Mouse (Mus musculus) ES-E14 (cell line): Measurements from ENCODE around the gene Mroh9. TPM values are rescaled to one million over a fixed set of nuclear protein-coding genes. Genes with fewer than 3 reads are reported as not detected.

Experiments
- DNase-seq: peaks from one replicate; pipeline ENCODE4 v3.0.0-alpha.2; 2013; ENCODE audit warnings: low read depth, low spot score
- H3K27ac ChIP-seq: 2 replicates; pipeline ENCODE4 v1.5.1; 2012; ENCODE audit warnings: low read depth, mild to moderate bottlenecking, low read length, moderate library complexity, mixed read lengths; ENCODE audit not compliant: poor library complexity, insufficient read depth, severe bottlenecking
- H3K36me3 ChIP-seq: 2 replicates; pipeline ENCODE4 v1.6.1; 2012; ENCODE audit warnings: mild to moderate bottlenecking, low read length, moderate library complexity, mixed read lengths; ENCODE audit not compliant: control insufficient read depth, poor library complexity, insufficient read depth, severe bottlenecking
- H3K4me1 ChIP-seq, 2 experiments: fragments of 150-350 bp in 1 of 2; sonication (generic) in 1 of 2; 2 replicates each; pipeline ENCODE4 v1.6.1; 2012; ENCODE audit warnings: low read length in 2 of 2, mild to moderate bottlenecking in 1 of 2, mixed read lengths in 1 of 2; ENCODE audit not compliant: control insufficient read depth in 2 of 2, insufficient read depth in 2 of 2, poor library complexity in 1 of 2
- H3K4me3 ChIP-seq, 2 experiments: fragments of 150-350 bp in 1 of 2; sonication (generic) in 1 of 2; 2 replicates each; pipeline ENCODE4 v1.5.1; 2012; ENCODE audit warnings: low read length in 2 of 2, low read depth in 1 of 2, mild to moderate bottlenecking in 1 of 2, mixed read lengths in 1 of 2; ENCODE audit not compliant: insufficient read depth in 1 of 2, poor library complexity in 1 of 2, severe bottlenecking in 1 of 2
- H3K9ac ChIP-seq: 2 replicates; pipeline ENCODE4 v1.6.1; 2012; ENCODE audit warnings: low read depth, mild to moderate bottlenecking, low read length, mixed read lengths; ENCODE audit not compliant: poor library complexity, insufficient read depth, severe bottlenecking
- H3K9me3 ChIP-seq: fragments of 150-350 bp; sonication (generic); 2 replicates; pipeline ENCODE4 v1.6.1; 2012; ENCODE audit warnings: low read depth, mild to moderate bottlenecking, low read length; ENCODE audit not compliant: control insufficient read depth, insufficient read depth
- CHD2 ChIP-seq: IDR thresholded peaks from 2 replicates; pipeline ENCODE4 v1.6.1; 2014; ENCODE audit warnings: mild to moderate bottlenecking, low read depth, low read length, inconsistent platforms
- HCFC1 ChIP-seq: IDR thresholded peaks from 2 replicates; pipeline ENCODE4 v1.6.1; 2012; ENCODE audit warnings: low read length, inconsistent platforms, borderline replicate concordance; ENCODE audit not compliant: insufficient read depth
- MAFK ChIP-seq: IDR thresholded peaks from 2 replicates; pipeline ENCODE4 v1.6.1; 2014; ENCODE audit warnings: mild to moderate bottlenecking, low read depth, low read length, inconsistent platforms; ENCODE audit not compliant: insufficient read depth
- ZC3H11A ChIP-seq: IDR thresholded peaks from 2 replicates; pipeline ENCODE4 v1.6.1; 2012; ENCODE audit warnings: low read depth, mild to moderate bottlenecking, inconsistent platforms, low read length, borderline replicate concordance
- ZNF384 ChIP-seq: IDR thresholded peaks from 2 replicates; pipeline ENCODE4 v1.6.1; 2012; ENCODE audit warnings: low read depth, low read length, inconsistent platforms
- in situ Hi-C, 2 experiments: fragments of 600-800 bp; cut with MboI; formaldehyde crosslinking; loops; one replicate each; pipeline ENCODE4 v1.15.1; 2025; ENCODE audit warnings: low sequenced_read_pairs in 2 of 2, inconsistent platforms in 1 of 2; ENCODE audit not compliant: unreplicated experiment in 2 of 2
- total RNA-seq: library from RNA; depleted of rRNA; stranded (reverse); fragments of 300-350 nt; gene quantifications from 2 replicates; pipeline ENCODE4 v1.2.3, GENCODE M21; 2012; rRNA removed

The Mroh9 gene
- total RNA-seq, 1 experiment = not detected

- Histone ChIP-seq H3K27ac (no peak overlapping the region), H3K9me3 (no peaks in the 10 kb centered on the region), H3K4me3 (no peak overlapping the region), H3K4me1 (no peaks in the 10 kb centered on the region), H3K36me3 (no peaks in the 10 kb centered on the region), H3K9ac (no peak overlapping the region)
- DNase-seq = no peak
- in situ Hi-C loops = no loop called here
- TF ChIP-seq MAFK (no peak), CHD2 (no peak), ZC3H11A (no peak), HCFC1 (no peak), ZNF384 (no peak)
Observed at GRCm38 (mm10) chr1:163001271-163001829, 84.1 kb downstream of the Mroh9 start.

- H3K4me3 ChIP-seq = no peak overlapping the region
- DNase-seq = no peak
- no peak overlapping the region for H3K27ac ChIP-seq
- in situ Hi-C loops = no loop called here
- TF ChIP-seq CHD2 (no peak), MAFK (no peak), ZC3H11A (no peak), ZNF384 (no peak), HCFC1 (no peak)
- H3K9ac ChIP-seq = no peak overlapping the region
- H3K4me1 ChIP-seq = no peaks in the 10 kb centered on the region
- no peaks in the 10 kb centered on the region for H3K36me3 ChIP-seq
- no peaks in the 10 kb centered on the region for H3K9me3 ChIP-seq
Observed at GRCm38 (mm10) chr1:162987546-162987945, 97.9 kb downstream of the Mroh9 start.

- H3K9me3 ChIP-seq = no peaks in the 10 kb centered on the region
- H3K9ac ChIP-seq = no peak overlapping the region
- no peak for TF ChIP-seq ZC3H11A
- no peak for TF ChIP-seq MAFK
- TF ChIP-seq ZNF384 = no peak
- TF ChIP-seq HCFC1 = no peak
- TF ChIP-seq CHD2 = no peak
- no peaks in the 10 kb centered on the region for H3K36me3 ChIP-seq
- H3K4me3 ChIP-seq = no peak overlapping the region
- no peaks in the 10 kb centered on the region for H3K4me1 ChIP-seq
- in situ Hi-C loops = no loop called here
- no peak overlapping the region for H3K27ac ChIP-seq
- no peak for DNase-seq
Observed at GRCm38 (mm10) chr1:162986777-162987176, 98.7 kb downstream of the Mroh9 start.

- in situ Hi-C loops = no loop called here
- H3K27ac ChIP-seq = no peak overlapping the region
- H3K4me3 ChIP-seq = no peak overlapping the region
- DNase-seq = no peak
- H3K36me3 ChIP-seq = no peaks in the 10 kb centered on the region
- no peaks in the 10 kb centered on the region for H3K9me3 ChIP-seq
- H3K4me1 ChIP-seq = no peaks in the 10 kb centered on the region
- H3K9ac ChIP-seq = no peak overlapping the region
- no peak for TF ChIP-seq ZNF384
- TF ChIP-seq HCFC1 = no peak
- TF ChIP-seq MAFK = no peak
Observed at GRCm38 (mm10) chr1:162986121-162986748, 99.2 kb downstream of the Mroh9 start.

GRCm38 (mm10) chr1:162984428-162984827 is 101.0 kb downstream of the Mroh9 start, which contains the start of gene Fmo3:
TSS of gene Fmo3 (minus strand) at chr1:162984528.
- H3K9ac ChIP-seq = no peak within 1 kb of the TSS
- no peaks in the 10 kb centered on the region for H3K36me3 ChIP-seq
- H3K9me3 ChIP-seq = no peaks in the 10 kb centered on the region
- in situ Hi-C loops = no loop called here
- no peak within 1 kb of the TSS for H3K27ac ChIP-seq
- TF ChIP-seq HCFC1 = no peak
- TF ChIP-seq CHD2 = no peak
- TF ChIP-seq ZC3H11A = no peak
- no peak for TF ChIP-seq ZNF384
- no peak for TF ChIP-seq MAFK
- DNase-seq = no peak
- no peak within 1 kb of the TSS for H3K4me3 ChIP-seq
- H3K4me1 ChIP-seq = no peaks in the 10 kb centered on the region

Other genes with a start within 250 kb of the Mroh9 start
- 0.36 TPM in 1 of 2 replicates, not detected in the other for gene Fmo1, start 219.1 kb downstream of the Mroh9 start, total RNA-seq
- gene Fmo2, start 186.9 kb downstream of the Mroh9 start, total RNA-seq = not detected in 2 replicates
- not detected in 2 replicates for gene Fmo6, start 148.2 kb downstream of the Mroh9 start, total RNA-seq
- gene Fmo3, start 101.1 kb downstream of the Mroh9 start, total RNA-seq = not detected in 2 replicates
- 0.16 and 1.1 TPM in 2 replicates for gene Prrx1, start 228.0 kb upstream of the Mroh9 start, total RNA-seq